Mouse (Mus musculus): ENCODE data around the gene Kcnc3. TPM values are rescaled to one million over a fixed set of nuclear protein-coding genes. Genes with fewer than 3 reads are reported as not detected.

The Kcnc3 gene
- polyA plus RNA-seq, 2 experiments = 0.23 to 2.7 TPM

DNA sequence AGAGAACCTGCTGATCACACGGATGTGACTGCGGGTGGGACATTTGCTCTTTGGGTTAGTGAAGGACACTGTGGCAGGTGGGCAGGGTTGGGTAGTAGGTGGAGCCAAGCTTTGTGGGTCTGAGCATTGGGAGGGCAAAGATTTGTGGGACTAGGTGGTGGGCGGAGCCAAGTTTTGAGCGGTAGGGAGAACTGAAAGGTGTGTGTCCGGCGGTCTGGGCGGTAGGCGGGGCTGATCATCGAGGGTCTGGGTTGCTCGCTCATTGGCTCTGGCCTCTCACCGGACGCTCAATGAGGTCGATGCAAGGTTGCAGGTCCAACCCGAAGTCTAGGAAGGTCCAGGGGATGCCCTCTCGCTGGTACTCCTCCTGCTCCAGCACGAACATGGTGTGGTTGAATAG is 48.2 kb downstream of the Kcnc3 start:
- H3K9ac ChIP-seq (ENCODE audit: low read depth, low read length, severe bottlenecking) = no peak overlapping the region
- no peak for TF ChIP-seq POLR2A (IDR thresholded peaks at IDR 0.05; ENCODE audit: borderline replicate concordance, extremely low read depth, insufficient read depth, insufficient read length)
- no peak for ATAC-seq (ENCODE audit: low FRiP score, low read depth)
- no peaks in the 10 kb centered on the region for H3K9me3 ChIP-seq (ENCODE audit: control insufficient read depth, low read length)
- no peak overlapping the region for H3K4me3 ChIP-seq (replicated peaks; ENCODE audit: low read length)
- H3K27me3 ChIP-seq (ENCODE audit: control insufficient read depth, insufficient read depth, low read length) = peaks cover 38% of the 10 kb centered on the region
- H3K36me3 ChIP-seq (ENCODE audit: control insufficient read depth, insufficient read depth, low read length) = no peaks in the 10 kb centered on the region
- 1% methylated on average over 14 of the region's 16 CpGs for whole genome bisulfite sequencing
- no peaks in the 10 kb centered on the region for H3K4me1 ChIP-seq (ENCODE audit: control insufficient read depth, insufficient read depth, low read length)
- DNase-seq (ENCODE audit: low spot score) = no peak
- no peak overlapping the region for H3K4me2 ChIP-seq (replicated peaks; ENCODE audit: low read depth, low read length, severe bottlenecking)
- no peak overlapping the region for H3K27ac ChIP-seq (replicated peaks; ENCODE audit: low read depth, low read length)

DNA sequence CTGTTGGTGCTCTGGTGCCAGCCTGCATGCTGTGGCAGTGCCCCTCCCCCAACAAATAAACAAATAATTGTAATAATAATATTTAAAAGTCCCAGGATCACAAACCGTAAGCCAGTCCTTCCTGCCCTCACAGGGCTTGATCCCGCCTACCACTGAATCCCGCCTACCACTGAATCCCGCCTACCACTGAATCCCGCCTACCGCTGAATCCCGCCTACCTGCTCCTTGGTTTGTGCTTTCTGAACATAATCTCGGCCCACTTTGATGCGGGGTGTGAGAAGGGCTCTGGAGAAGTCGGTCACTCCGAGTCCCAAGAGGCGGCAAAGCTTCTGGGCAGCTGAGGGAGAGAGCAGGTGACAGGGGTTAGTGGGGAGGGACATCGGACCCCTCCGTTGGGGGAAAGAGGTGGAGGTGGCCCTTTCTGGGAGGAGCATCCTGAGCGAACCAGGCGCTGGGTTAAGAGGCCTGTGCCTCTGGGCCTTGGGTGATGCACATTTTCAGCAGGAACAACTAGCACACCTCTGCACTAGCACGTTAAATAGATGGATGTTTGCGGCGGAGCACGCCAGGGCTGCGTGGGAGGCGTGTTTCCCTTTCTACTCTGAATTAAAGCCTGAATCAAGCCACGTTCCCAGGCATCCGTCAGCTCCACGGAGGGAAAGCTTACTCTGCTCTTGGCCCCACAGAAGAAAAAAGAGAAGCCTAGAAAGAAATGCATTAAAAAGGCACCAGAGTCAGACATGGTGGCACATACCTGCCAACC is 50.6 kb downstream of the Kcnc3 start:
- Histone ChIP-seq H3K4me3 (replicated peaks; ENCODE audit: low read length) (no peak overlapping the region), H3K9ac (ENCODE audit: low read depth, low read length, severe bottlenecking) (no peak overlapping the region), H3K36me3 (ENCODE audit: control insufficient read depth, insufficient read depth, low read length) (no peaks in the 10 kb centered on the region), H3K27ac (replicated peaks; ENCODE audit: low read depth, low read length) (no peak overlapping the region), H3K4me2 (replicated peaks; ENCODE audit: low read depth, low read length, severe bottlenecking) (no peak overlapping the region), H3K4me1 (ENCODE audit: control insufficient read depth, insufficient read depth, low read length) (no peaks in the 10 kb centered on the region), H3K27me3 (ENCODE audit: control insufficient read depth, insufficient read depth, low read length) (peaks cover 51% of the 10 kb centered on the region), H3K9me3 (ENCODE audit: control insufficient read depth, low read length) (no peaks in the 10 kb centered on the region)
- ATAC-seq (ENCODE audit: low FRiP score, low read depth) = no peak
- no peak for TF ChIP-seq POLR2A (IDR thresholded peaks at IDR 0.05; ENCODE audit: borderline replicate concordance, extremely low read depth, insufficient read depth, insufficient read length)
- no peak for DNase-seq (ENCODE audit: low spot score)
- 15% methylated on average over 25 of the region's 25 CpGs for WGBS

DNA sequence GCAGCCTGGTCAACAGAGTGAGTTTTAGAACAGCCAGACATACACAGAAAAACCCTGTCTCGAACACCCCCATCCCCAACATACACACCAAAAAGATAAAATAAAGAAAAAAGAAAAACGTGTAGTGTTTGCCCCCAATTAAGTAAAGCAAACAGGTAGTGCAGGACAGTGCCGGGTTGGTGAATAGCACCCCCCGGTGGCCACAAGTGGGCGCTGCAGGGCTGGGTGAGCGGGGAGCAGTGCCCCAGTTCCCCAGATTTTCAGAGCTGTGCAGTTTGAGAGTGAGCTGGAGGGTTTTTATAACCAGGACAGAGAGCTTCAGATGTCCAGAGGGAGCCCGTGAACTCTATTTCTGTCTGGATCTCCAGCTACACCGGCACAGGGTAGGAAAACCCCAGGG is 51.4 kb downstream of the Kcnc3 start:
- H3K27ac ChIP-seq (replicated peaks; ENCODE audit: low read depth, low read length) = no peak overlapping the region
- ATAC-seq (ENCODE audit: low FRiP score, low read depth) (no peak), DNase-seq (ENCODE audit: low spot score) (no peak)
- TF ChIP-seq POLR2A (IDR thresholded peaks at IDR 0.05; ENCODE audit: borderline replicate concordance, extremely low read depth, insufficient read depth, insufficient read length) = no peak
- H3K27me3 ChIP-seq (ENCODE audit: control insufficient read depth, insufficient read depth, low read length) = peaks cover 54% of the 10 kb centered on the region
- no peak overlapping the region for H3K4me2 ChIP-seq (replicated peaks; ENCODE audit: low read depth, low read length, severe bottlenecking)
- WGBS = 28% methylated on average over 8 of the region's 8 CpGs
- H3K4me1 ChIP-seq (ENCODE audit: control insufficient read depth, insufficient read depth, low read length) = no peaks in the 10 kb centered on the region
- no peak overlapping the region for H3K4me3 ChIP-seq (replicated peaks; ENCODE audit: low read length)
- no peak overlapping the region for H3K9ac ChIP-seq (ENCODE audit: low read depth, low read length, severe bottlenecking)
- no peaks in the 10 kb centered on the region for H3K9me3 ChIP-seq (ENCODE audit: control insufficient read depth, low read length)
- H3K36me3 ChIP-seq (ENCODE audit: control insufficient read depth, insufficient read depth, low read length) = no peaks in the 10 kb centered on the region

DNA sequence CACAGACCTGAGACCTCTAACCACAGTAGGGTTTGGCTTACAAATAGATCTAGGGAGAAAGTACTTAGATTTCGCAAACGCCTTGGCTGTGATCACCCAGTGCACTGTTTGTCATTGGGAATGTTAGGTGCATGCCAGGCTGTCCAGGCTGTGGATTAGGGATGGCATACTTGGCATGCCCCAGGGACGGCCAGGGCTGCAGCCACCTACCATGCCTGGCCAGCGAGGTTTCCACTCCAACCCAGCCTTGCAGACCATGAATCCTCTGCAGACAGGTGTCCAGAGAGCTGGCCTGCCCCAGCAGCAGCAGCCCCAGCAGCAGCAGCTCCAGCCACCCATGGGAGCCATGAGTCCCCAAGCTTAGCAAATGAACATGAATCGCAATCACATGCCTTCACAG is 54.8 kb downstream of the Kcnc3 start:
- Histone ChIP-seq H3K27me3 (ENCODE audit: control insufficient read depth, insufficient read depth, low read length) (peaks cover 32% of the 10 kb centered on the region), H3K9me3 (ENCODE audit: control insufficient read depth, low read length) (no peaks in the 10 kb centered on the region), H3K36me3 (ENCODE audit: control insufficient read depth, insufficient read depth, low read length) (no peaks in the 10 kb centered on the region), H3K9ac (ENCODE audit: low read depth, low read length, severe bottlenecking) (no peak overlapping the region), H3K4me1 (ENCODE audit: control insufficient read depth, insufficient read depth, low read length) (no peaks in the 10 kb centered on the region), H3K4me2 (replicated peaks; ENCODE audit: low read depth, low read length, severe bottlenecking) (no peak overlapping the region), H3K4me3 (replicated peaks; ENCODE audit: low read length) (no peak overlapping the region), H3K27ac (replicated peaks; ENCODE audit: low read depth, low read length) (no peak overlapping the region)
- ATAC-seq (ENCODE audit: low FRiP score, low read depth) = no peak
- no peak for DNase-seq (ENCODE audit: low spot score)
- TF ChIP-seq POLR2A (IDR thresholded peaks at IDR 0.05; ENCODE audit: borderline replicate concordance, extremely low read depth, insufficient read depth, insufficient read length) = no peak
- 73% methylated on average over 5 of the region's 5 CpGs for WGBS

DNA sequence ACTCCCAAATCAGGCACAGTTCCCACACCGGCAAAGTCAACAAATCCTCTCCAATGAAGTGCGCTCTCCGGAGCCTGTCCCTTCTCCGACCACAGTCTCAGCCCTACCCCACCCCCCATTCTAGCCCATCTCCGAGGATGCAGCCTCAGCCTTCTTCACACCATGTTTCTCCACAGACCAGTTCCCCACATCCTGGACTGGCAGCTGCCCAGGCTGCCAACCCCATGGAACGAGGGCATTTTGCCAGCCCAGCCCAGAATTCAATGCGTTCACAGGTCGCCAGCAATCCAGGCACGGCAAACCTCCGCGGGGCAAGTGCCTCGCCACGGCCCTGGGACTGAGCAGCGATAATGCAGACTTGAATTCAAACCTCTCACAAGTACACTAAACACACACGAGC is 55.5 kb downstream of the Kcnc3 start:
- TF ChIP-seq POLR2A (IDR thresholded peaks at IDR 0.05; ENCODE audit: borderline replicate concordance, extremely low read depth, insufficient read depth, insufficient read length) = no peak
- WGBS = 24% methylated on average over 15 of the region's 15 CpGs
- no peak overlapping the region for H3K4me2 ChIP-seq (replicated peaks; ENCODE audit: low read depth, low read length, severe bottlenecking)
- H3K36me3 ChIP-seq (ENCODE audit: control insufficient read depth, insufficient read depth, low read length) = no peaks in the 10 kb centered on the region
- H3K27ac ChIP-seq (replicated peaks; ENCODE audit: low read depth, low read length) = no peak overlapping the region
- no peaks in the 10 kb centered on the region for H3K4me1 ChIP-seq (ENCODE audit: control insufficient read depth, insufficient read depth, low read length)
- DNase-seq (ENCODE audit: low spot score) (no peak), ATAC-seq (ENCODE audit: low FRiP score, low read depth) (no peak)
- no peaks in the 10 kb centered on the region for H3K9me3 ChIP-seq (ENCODE audit: control insufficient read depth, low read length)
- no peak overlapping the region for H3K4me3 ChIP-seq (replicated peaks; ENCODE audit: low read length)
- peaks cover 27% of the 10 kb centered on the region for H3K27me3 ChIP-seq (ENCODE audit: control insufficient read depth, insufficient read depth, low read length)
- H3K9ac ChIP-seq (ENCODE audit: low read depth, low read length, severe bottlenecking) = no peak overlapping the region
